Mouse (Mus musculus) limb, embryonic 12.5 days (tissue): ENCODE measurements at regions not wholly inside any gene's neighbourhood (a gene's known extent, or its start where the extent isn't known, plus 50 kb on each side); places are given as distances from the start of the nearest gene placed in this dataset.

Source experiments
- ATAC-seq: fragments of 200-750 bp; cut with Nextera tagmentation; 2 replicates; pipeline ENCODE4 v1.8.0; 2017; ENCODE audit warnings: low read depth, moderate TSS enrichment; ENCODE audit not compliant: insufficient number of reproducible peaks, insufficient read depth, low FRiP score, low TSS enrichment
- H3K27ac ChIP-seq: fragments of 300-500 bp; sonication (generic); 2 replicates; pipeline ENCODE4 v1.5.1; 2016; ENCODE audit warnings: mild to moderate bottlenecking, moderate library complexity
- H3K27me3 ChIP-seq: fragments of 300-500 bp; sonication (generic); 2 replicates; pipeline ENCODE4 v1.6.1; 2016; ENCODE audit warnings: mild to moderate bottlenecking, moderate library complexity
- H3K36me3 ChIP-seq: fragments of 300-500 bp; sonication (generic); 2 replicates; pipeline ENCODE4 v1.6.1; 2016; ENCODE audit warnings: mild to moderate bottlenecking, moderate library complexity
- H3K4me1 ChIP-seq: fragments of 300-500 bp; sonication (generic); replicated peaks from 2 replicates; pipeline ENCODE4 v1.6.1; 2016
- H3K4me2 ChIP-seq: fragments of 300-500 bp; sonication (generic); 2 replicates; pipeline ENCODE4 v1.6.1; 2016; ENCODE audit warnings: mild to moderate bottlenecking, moderate library complexity
- H3K4me3 ChIP-seq: fragments of 300-500 bp; sonication (generic); replicated peaks from 2 replicates; pipeline ENCODE4 v1.5.1; 2016; ENCODE audit warnings: mild to moderate bottlenecking
- H3K9ac ChIP-seq: fragments of 300-500 bp; sonication (generic); replicated peaks from 2 replicates; pipeline ENCODE4 v1.6.1; 2016; ENCODE audit warnings: mild to moderate bottlenecking, moderate library complexity
- H3K9me3 ChIP-seq: fragments of 300-500 bp; sonication (generic); 2 replicates; pipeline ENCODE4 v1.6.1; 2016; ENCODE audit warnings: mild to moderate bottlenecking, moderate library complexity
- WGBS: fragments of 180-500 bp; shearing (Covaris S2); methylation state at CpG from one replicate; pipeline ENCODE4 v1.1.7; 2016; 5-methylcytosine and 5-hydroxymethylcytosine counted together

- Histone ChIP-seq H3K27me3 (no peaks in the 10 kb centered on the region), H3K4me3 (no peak overlapping the region), H3K36me3 (no peaks in the 10 kb centered on the region), H3K27ac (no peak overlapping the region), H3K4me2 (no peak overlapping the region), H3K4me1 (no peaks in the 10 kb centered on the region), H3K9me3 (no peaks in the 10 kb centered on the region), H3K9ac (no peak overlapping the region)
- no peak for ATAC-seq
- WGBS: 79% methylated on average over 5 of the region's 5 CpGs
Measured at GRCm38 (mm10) chr14:15746629-15747238, 307.9 kb upstream of the Lrrc3b start.

DNA sequence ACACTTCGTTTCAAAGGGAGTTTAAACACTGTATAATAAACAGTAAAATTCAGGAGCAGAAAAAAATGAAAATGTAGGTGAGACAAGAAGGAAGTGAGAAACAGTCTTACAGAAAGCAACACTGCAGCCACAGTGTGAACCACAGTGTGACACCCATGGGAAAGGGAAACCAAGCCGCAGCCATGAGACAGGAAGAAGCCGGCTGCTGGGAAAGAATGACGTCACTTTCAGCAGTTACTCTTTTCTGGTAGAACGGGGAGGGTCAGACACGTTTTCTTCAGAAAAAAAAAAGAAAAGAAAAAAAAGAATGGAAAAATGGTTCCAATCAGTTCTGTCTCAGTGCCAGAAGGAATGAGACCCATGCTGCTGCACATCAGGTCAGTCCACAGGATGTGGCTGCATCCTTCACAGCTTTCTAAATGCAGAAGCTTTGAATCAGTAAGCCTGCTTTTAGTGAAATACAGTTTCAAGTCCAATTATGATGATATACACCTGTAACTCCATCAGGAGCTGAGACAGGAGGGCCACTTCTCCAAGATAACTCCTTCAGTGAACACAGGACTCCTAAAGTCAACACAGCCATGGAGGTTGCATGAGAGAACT is 331.2 kb upstream of the Lrrc3b start:
- Histone ChIP-seq H3K27ac (no peak overlapping the region), H3K9ac (no peak overlapping the region), H3K4me1 (no peaks in the 10 kb centered on the region), H3K4me2 (no peak overlapping the region), H3K9me3 (no peaks in the 10 kb centered on the region), H3K36me3 (no peaks in the 10 kb centered on the region), H3K4me3 (no peak overlapping the region), H3K27me3 (no peaks in the 10 kb centered on the region)
- ATAC-seq: no peak
- WGBS: 69% methylated on average over 6 of the region's 6 CpGs

DNA sequence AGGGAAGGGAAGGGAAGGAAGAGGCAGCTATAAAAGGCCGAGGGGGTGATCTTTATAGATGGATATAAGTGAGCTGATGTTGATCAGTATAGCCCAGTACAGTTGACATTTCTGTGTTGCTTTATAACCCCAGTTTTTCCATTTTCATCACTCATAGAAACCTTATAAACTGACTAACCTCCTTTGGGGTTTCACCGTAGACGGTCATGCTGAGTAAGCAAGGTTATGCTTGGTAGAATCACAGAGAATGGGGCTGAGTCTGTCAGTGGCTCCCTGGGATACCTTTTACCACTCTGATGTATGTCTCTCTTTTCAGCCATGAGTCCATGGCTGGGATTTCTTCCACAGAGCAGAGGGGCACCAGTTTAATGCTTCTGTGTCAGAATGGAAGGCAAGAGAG is 345.9 kb upstream of the Lrrc3b start:
- no peaks in the 10 kb centered on the region for H3K9me3 ChIP-seq
- H3K27me3 ChIP-seq: no peaks in the 10 kb centered on the region
- 0 out of 2 replicates have a peak overlapping the region, but pooled peaks have one; percentile 23 for H3K27ac ChIP-seq
- no peaks in the 10 kb centered on the region for H3K4me1 ChIP-seq
- 80% methylated on average over 3 of the region's 3 CpGs for WGBS
- H3K36me3 ChIP-seq: no peaks in the 10 kb centered on the region
- no peak overlapping the region for H3K4me3 ChIP-seq
- ATAC-seq: no peak
- no peak overlapping the region for H3K4me2 ChIP-seq
- H3K9ac ChIP-seq: no peak overlapping the region

DNA sequence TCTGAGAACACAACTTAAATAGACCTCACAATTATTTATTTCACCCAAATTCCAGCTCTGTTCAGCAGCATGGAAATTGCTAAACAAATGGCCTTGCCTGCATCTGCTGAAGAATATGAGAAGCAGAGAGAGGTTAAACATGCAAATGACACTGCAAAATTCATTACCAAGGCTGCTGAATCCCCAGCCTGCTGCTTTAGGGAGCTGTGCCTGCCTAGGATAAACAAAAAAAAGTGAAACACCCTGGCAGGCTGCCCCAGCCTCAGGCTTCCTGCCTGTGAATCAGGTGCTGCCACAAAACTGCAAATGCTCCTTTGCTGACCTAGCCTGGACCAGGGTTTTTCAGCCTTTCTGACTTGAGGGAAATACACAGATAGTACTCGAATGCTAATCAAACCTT is 346.4 kb upstream of the Lrrc3b start:
- 86% methylated on average over 1 of the region's 1 CpGs for WGBS
- no peak for ATAC-seq

GRCm38 (mm10) chr14:15795698-15796097 is 356.9 kb upstream of the Lrrc3b start:
- 70% methylated on average over 3 of the region's 3 CpGs for WGBS
- no peak overlapping the region for H3K27ac ChIP-seq
- no peak overlapping the region for H3K4me2 ChIP-seq
- ATAC-seq: no peak
- H3K4me1 ChIP-seq: no peaks in the 10 kb centered on the region
- H3K9ac ChIP-seq: no peak overlapping the region
- H3K27me3 ChIP-seq: no peaks in the 10 kb centered on the region
- H3K4me3 ChIP-seq: no peak overlapping the region
- no peaks in the 10 kb centered on the region for H3K36me3 ChIP-seq
- no peaks in the 10 kb centered on the region for H3K9me3 ChIP-seq

More for the DNA sequence above, 346.4 kb upstream of the Lrrc3b start:
- no peak overlapping the region for H3K4me2 ChIP-seq
- H3K36me3 ChIP-seq: no peaks in the 10 kb centered on the region
- no peaks in the 10 kb centered on the region for H3K4me1 ChIP-seq
- no peak overlapping the region for H3K9ac ChIP-seq
- H3K4me3 ChIP-seq: no peak overlapping the region
- 0 out of 2 replicates have a peak overlapping the region, but pooled peaks have one; percentile 23 for H3K27ac ChIP-seq
- H3K27me3 ChIP-seq: no peaks in the 10 kb centered on the region
- H3K9me3 ChIP-seq: no peaks in the 10 kb centered on the region

- ATAC-seq: no peak
- H3K9ac ChIP-seq: no peak overlapping the region
- H3K36me3 ChIP-seq: no peaks in the 10 kb centered on the region
- no peak overlapping the region for H3K4me3 ChIP-seq
- H3K27ac ChIP-seq: no peak overlapping the region
- H3K9me3 ChIP-seq: no peaks in the 10 kb centered on the region
- WGBS: 63% methylated on average over 2 of the region's 2 CpGs
- no peaks in the 10 kb centered on the region for H3K4me1 ChIP-seq
- H3K4me2 ChIP-seq: no peak overlapping the region
- H3K27me3 ChIP-seq: no peaks in the 10 kb centered on the region
Measured at GRCm38 (mm10) chr14:15797019-15797418, 358.2 kb upstream of the Lrrc3b start.

DNA sequence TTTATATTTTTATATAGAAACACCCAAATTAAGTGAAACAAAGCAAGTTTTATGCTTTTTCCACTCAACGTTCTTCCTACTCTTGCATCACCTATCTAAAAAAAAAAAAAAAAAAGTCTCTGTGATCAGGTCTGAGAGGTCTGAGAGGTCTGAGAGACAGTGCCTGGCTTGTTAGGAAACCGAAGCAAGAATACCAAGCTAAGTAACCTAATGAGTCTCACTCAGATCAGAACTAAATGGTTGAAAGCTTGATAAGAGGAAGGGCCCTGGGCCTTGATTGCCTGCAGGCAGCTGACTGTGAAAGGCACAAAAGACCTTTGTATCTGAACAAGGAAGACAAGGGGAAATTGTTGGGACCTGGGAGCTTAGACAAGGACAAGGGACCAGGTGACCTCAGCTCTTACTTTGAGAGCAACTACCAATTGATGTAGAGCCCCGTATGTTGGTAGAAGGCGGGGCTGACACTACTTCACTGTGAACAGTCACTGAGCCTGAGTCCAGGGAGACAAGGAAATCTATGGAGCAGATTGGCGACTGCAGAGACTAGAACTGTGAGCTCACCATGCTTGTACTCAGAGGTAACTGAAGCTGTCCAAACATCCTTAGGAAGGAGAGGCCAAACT is 362.8 kb upstream of the Lrrc3b start:
- WGBS: 79% methylated on average over 5 of the region's 5 CpGs
- Histone ChIP-seq H3K27ac (no peak overlapping the region), H3K9me3 (no peaks in the 10 kb centered on the region), H3K4me1 (no peaks in the 10 kb centered on the region), H3K36me3 (no peaks in the 10 kb centered on the region), H3K4me2 (no peak overlapping the region), H3K4me3 (no peak overlapping the region), H3K9ac (no peak overlapping the region), H3K27me3 (no peaks in the 10 kb centered on the region)
- ATAC-seq: no peak

GRCm38 (mm10) chr14:15809083-15809482 is 370.3 kb upstream of the Lrrc3b start:
- no peak for ATAC-seq
- 74% methylated on average over 2 of the region's 2 CpGs for WGBS

GRCm38 (mm10) chr14:15841390-15842023 is 402.7 kb upstream of the Lrrc3b start:
- Histone ChIP-seq H3K9me3 (no peaks in the 10 kb centered on the region), H3K36me3 (no peaks in the 10 kb centered on the region), H3K4me2 (no peak overlapping the region), H3K27me3 (no peaks in the 10 kb centered on the region), H3K9ac (no peak overlapping the region), H3K4me3 (no peak overlapping the region), H3K4me1 (no peaks in the 10 kb centered on the region), H3K27ac (no peak overlapping the region)
- 90% methylated on average over 1 of the region's 1 CpGs for WGBS
- no peak for ATAC-seq

More at GRCm38 (mm10) chr14:15809083-15809482, 370.3 kb upstream of the Lrrc3b start:
- H3K4me2 ChIP-seq: no peak overlapping the region
- H3K9ac ChIP-seq: no peak overlapping the region
- no peak overlapping the region for H3K27ac ChIP-seq
- H3K9me3 ChIP-seq: no peaks in the 10 kb centered on the region
- H3K27me3 ChIP-seq: no peaks in the 10 kb centered on the region
- H3K4me3 ChIP-seq: no peak overlapping the region
- no peaks in the 10 kb centered on the region for H3K4me1 ChIP-seq
- no peaks in the 10 kb centered on the region for H3K36me3 ChIP-seq

- Histone ChIP-seq H3K4me2 (no peak overlapping the region), H3K4me3 (no peak overlapping the region), H3K27ac (no peak overlapping the region), H3K9me3 (no peaks in the 10 kb centered on the region), H3K36me3 (no peaks in the 10 kb centered on the region), H3K4me1 (no peaks in the 10 kb centered on the region), H3K27me3 (no peaks in the 10 kb centered on the region), H3K9ac (no peak overlapping the region)
- no peak for ATAC-seq
- WGBS: 59% methylated on average over 1 of the region's 1 CpGs
Measured at GRCm38 (mm10) chr14:15842024-15842599, 403.3 kb upstream of the Lrrc3b start.

- H3K36me3 ChIP-seq: no peaks in the 10 kb centered on the region
- no peak overlapping the region for H3K27ac ChIP-seq
- 76% methylated on average over 3 of the region's 3 CpGs for WGBS
- H3K4me2 ChIP-seq: no peak overlapping the region
- no peaks in the 10 kb centered on the region for H3K9me3 ChIP-seq
- no peak overlapping the region for H3K9ac ChIP-seq
- no peak overlapping the region for H3K4me3 ChIP-seq
- H3K27me3 ChIP-seq: no peaks in the 10 kb centered on the region
- H3K4me1 ChIP-seq: no peaks in the 10 kb centered on the region
- no peak for ATAC-seq
Measured at GRCm38 (mm10) chr14:15868520-15868919, 380.6 kb upstream of the Ngly1 start.
